Mouse (Mus musculus): ENCODE measurements around the gene Sult2b1. TPM values are rescaled to one million over a fixed set of nuclear protein-coding genes. Genes with fewer than 3 reads are reported as not detected.

The Sult2b1 gene
- polyA plus RNA-seq, 1 experiment from 2014 or later = 0.30 TPM

- 84% methylated on average over 10 of the region's 10 CpGs for WGBS
- Histone ChIP-seq H3K36me3 (ENCODE audit: control insufficient read depth, insufficient read depth, low read length) (peaks cover 52% of the 10 kb centered on the region), H3K27ac (replicated peaks in 1 of 2; ENCODE audit: control insufficient read depth in 1 of 2, insufficient read depth in 1 of 2, low read depth in 2 of 2, low read length in 2 of 2) (no peak overlapping the region)
Measured at GRCm38 (mm10) chr7:45719180-45719579, 65.3 kb downstream of the Sult2b1 start.

GRCm38 (mm10) chr7:45718331-45718730, 66.1 kb downstream of the Sult2b1 start:
- ATAC-seq (ENCODE audit: insufficient number of reproducible peaks, insufficient read depth, low FRiP score, low read depth) = no peak
- Histone ChIP-seq H3K4me3 (ENCODE audit: control insufficient read depth in 1 of 2, insufficient read depth in 1 of 2, low read depth in 1 of 2, low read length in 2 of 2) (peak overlapping the region; percentile 63 to 88), H3K4me2 (ENCODE audit: low read length) (peak overlapping the region; percentile 86), H3K9me3 (ENCODE audit: control insufficient read depth, low read length) (no peaks in the 10 kb centered on the region), H3K9ac (ENCODE audit: low read length) (peak overlapping the region; percentile 89), H3K27ac (replicated peaks in 1 of 2; ENCODE audit: control insufficient read depth in 1 of 2, insufficient read depth in 1 of 2, low read depth in 2 of 2, low read length in 2 of 2) (peak overlapping the region; percentile 84 to 87), H3K27me3 (ENCODE audit: control insufficient read depth, insufficient read depth, low read length) (no peaks in the 10 kb centered on the region), H3K4me1 (ENCODE audit: control insufficient read depth in 2 of 2, insufficient read depth in 2 of 2, low read length in 2 of 2) (peaks cover 17 to 44% of the 10 kb centered on the region in 2 experiments), H3K36me3 (ENCODE audit: control insufficient read depth, insufficient read depth, low read length) (peaks cover 50% of the 10 kb centered on the region)
- under 1% methylated on average over 20 of the region's 20 CpGs for WGBS

More at GRCm38 (mm10) chr7:45719180-45719579, 65.3 kb downstream of the Sult2b1 start:
- Histone ChIP-seq H3K9ac (ENCODE audit: low read length) (peak overlapping the region; percentile 89), H3K9me3 (ENCODE audit: control insufficient read depth, low read length) (no peaks in the 10 kb centered on the region), H3K27me3 (ENCODE audit: control insufficient read depth, insufficient read depth, low read length) (no peaks in the 10 kb centered on the region), H3K4me2 (ENCODE audit: low read length) (peak overlapping the region; percentile 86), H3K4me1 (ENCODE audit: control insufficient read depth in 2 of 2, insufficient read depth in 2 of 2, low read length in 2 of 2) (peaks cover 17 to 41% of the 10 kb centered on the region in 2 experiments), H3K4me3 (ENCODE audit: control insufficient read depth in 1 of 2, insufficient read depth in 1 of 2, low read depth in 1 of 2, low read length in 2 of 2) (peak overlapping the region; percentile 63 to 88)
- ATAC-seq (ENCODE audit: insufficient number of reproducible peaks, insufficient read depth, low FRiP score, low read depth) = no peak

- H3K36me3 ChIP-seq (ENCODE audit: control insufficient read depth, insufficient read depth, low read length) = peaks cover 50% of the 10 kb centered on the region
- peak within 1 kb of the TSS; percentile 89 for H3K9ac ChIP-seq (ENCODE audit: low read length)
- peak within 1 kb of the TSS; percentile 84 to 94 for H3K27ac ChIP-seq (replicated peaks in 1 of 2; ENCODE audit: control insufficient read depth in 1 of 2, insufficient read depth in 1 of 2, low read depth in 2 of 2, low read length in 2 of 2)
- H3K9me3 ChIP-seq (ENCODE audit: control insufficient read depth, low read length) = no peaks in the 10 kb centered on the region
- peak within 1 kb of the TSS; percentile 63 to 88 for H3K4me3 ChIP-seq (ENCODE audit: control insufficient read depth in 1 of 2, insufficient read depth in 1 of 2, low read depth in 1 of 2, low read length in 2 of 2)
- ATAC-seq (ENCODE audit: insufficient number of reproducible peaks, insufficient read depth, low FRiP score, low read depth) = peak; percentile 73
- H3K4me2 ChIP-seq (ENCODE audit: low read length) = peak within 1 kb of the TSS; percentile 90
- WGBS = under 1% methylated on average over 41 of the region's 41 CpGs
- H3K4me1 ChIP-seq (ENCODE audit: control insufficient read depth in 2 of 2, insufficient read depth in 2 of 2, low read length in 2 of 2) = peaks cover 17 to 44% of the 10 kb centered on the region in 2 experiments
- no peaks in the 10 kb centered on the region for H3K27me3 ChIP-seq (ENCODE audit: control insufficient read depth, insufficient read depth, low read length)
Measured at GRCm38 (mm10) chr7:45717918-45718297, 66.6 kb downstream of the Sult2b1 start, which contains the start of gene Sphk2. Gene Sphk2 (minus strand): TSS chr7:45718002.

- Histone ChIP-seq H3K4me2 (ENCODE audit: low read length) (peak overlapping the region; percentile 90), H3K27ac (replicated peaks in 1 of 2; ENCODE audit: control insufficient read depth in 1 of 2, insufficient read depth in 1 of 2, low read depth in 2 of 2, low read length in 2 of 2) (peak overlapping the region; percentile 84 to 94), H3K9ac (ENCODE audit: low read length) (peak overlapping the region; percentile 88), H3K27me3 (ENCODE audit: control insufficient read depth, insufficient read depth, low read length) (no peaks in the 10 kb centered on the region), H3K4me3 (ENCODE audit: control insufficient read depth in 1 of 2, insufficient read depth in 1 of 2, low read depth in 1 of 2, low read length in 2 of 2) (peak overlapping the region; percentile 63 to 88), H3K4me1 (ENCODE audit: control insufficient read depth in 2 of 2, insufficient read depth in 2 of 2, low read length in 2 of 2) (peaks cover 17 to 44% of the 10 kb centered on the region in 2 experiments), H3K9me3 (ENCODE audit: control insufficient read depth, low read length) (no peaks in the 10 kb centered on the region), H3K36me3 (ENCODE audit: control insufficient read depth, insufficient read depth, low read length) (peaks cover 52% of the 10 kb centered on the region)
- ATAC-seq (ENCODE audit: insufficient number of reproducible peaks, insufficient read depth, low FRiP score, low read depth) = peak; percentile 8; the same call in 1 of the 2 replicates
- 8% methylated on average over 31 of the region's 31 CpGs for WGBS
Measured at GRCm38 (mm10) chr7:45716952-45717917, 67.2 kb downstream of the Sult2b1 start.

GRCm38 (mm10) chr7:45716460-45716857, 68.0 kb downstream of the Sult2b1 start:
- no peak for ATAC-seq (ENCODE audit: insufficient number of reproducible peaks, insufficient read depth, low FRiP score, low read depth)
- Histone ChIP-seq H3K4me1 (ENCODE audit: control insufficient read depth in 2 of 2, insufficient read depth in 2 of 2, low read length in 2 of 2) (peaks cover 17 to 44% of the 10 kb centered on the region in 2 experiments), H3K9ac (ENCODE audit: low read length) (peak overlapping the region; percentile 88), H3K27ac (replicated peaks in 1 of 2; ENCODE audit: control insufficient read depth in 1 of 2, insufficient read depth in 1 of 2, low read depth in 2 of 2, low read length in 2 of 2) (no peak overlapping the region), H3K27me3 (ENCODE audit: control insufficient read depth, insufficient read depth, low read length) (no peaks in the 10 kb centered on the region), H3K36me3 (ENCODE audit: control insufficient read depth, insufficient read depth, low read length) (peaks cover 53% of the 10 kb centered on the region), H3K9me3 (ENCODE audit: control insufficient read depth, low read length) (no peaks in the 10 kb centered on the region), H3K4me3 (ENCODE audit: control insufficient read depth in 1 of 2, insufficient read depth in 1 of 2, low read depth in 1 of 2, low read length in 2 of 2) (peak overlapping the region in 1 of 2 experiments; percentile 63; a peak in 2 of 4 replicates), H3K4me2 (ENCODE audit: low read length) (peak overlapping the region; percentile 90)
- WGBS = 87% methylated on average over 3 of the region's 3 CpGs

GRCm38 (mm10) chr7:45715741-45716459, 68.6 kb downstream of the Sult2b1 start:
- peak overlapping the region; percentile 88; the same call in 1 of the 2 replicates for H3K9ac ChIP-seq (ENCODE audit: low read length)
- H3K36me3 ChIP-seq (ENCODE audit: control insufficient read depth, insufficient read depth, low read length) = peaks cover 53% of the 10 kb centered on the region
- no peaks in the 10 kb centered on the region for H3K27me3 ChIP-seq (ENCODE audit: control insufficient read depth, insufficient read depth, low read length)
- peak overlapping the region in 1 of 2 experiments; percentile 41; a peak in 2 of 4 replicates for H3K27ac ChIP-seq (replicated peaks in 1 of 2; ENCODE audit: control insufficient read depth in 1 of 2, insufficient read depth in 1 of 2, low read depth in 2 of 2, low read length in 2 of 2)
- ATAC-seq (ENCODE audit: insufficient number of reproducible peaks, insufficient read depth, low FRiP score, low read depth) = no peak
- H3K4me3 ChIP-seq (ENCODE audit: control insufficient read depth in 1 of 2, insufficient read depth in 1 of 2, low read depth in 1 of 2, low read length in 2 of 2) = peak overlapping the region; percentile 9 to 64; a peak in 3 of 4 replicates
- H3K4me2 ChIP-seq (ENCODE audit: low read length) = peak overlapping the region; percentile 90
- H3K9me3 ChIP-seq (ENCODE audit: control insufficient read depth, low read length) = no peaks in the 10 kb centered on the region
- WGBS = 76% methylated on average over 19 of the region's 19 CpGs
- H3K4me1 ChIP-seq (ENCODE audit: control insufficient read depth in 2 of 2, insufficient read depth in 2 of 2, low read length in 2 of 2) = peaks cover 17 to 44% of the 10 kb centered on the region in 2 experiments

GRCm38 (mm10) chr7:45715090-45715708, 69.3 kb downstream of the Sult2b1 start, which contains the start of gene Rpl18:
Gene Rpl18 (plus strand): TSS chr7:45715457.
- peaks cover 17 to 44% of the 10 kb centered on the region in 2 experiments for H3K4me1 ChIP-seq (ENCODE audit: control insufficient read depth in 2 of 2, insufficient read depth in 2 of 2, low read length in 2 of 2)
- 8% methylated on average over 34 of the region's 34 CpGs for WGBS

More at GRCm38 (mm10) chr7:45715090-45715708, 69.3 kb downstream of the Sult2b1 start, which contains the start of gene Rpl18:
- Histone ChIP-seq H3K27me3 (ENCODE audit: control insufficient read depth, insufficient read depth, low read length) (no peaks in the 10 kb centered on the region), H3K4me3 (ENCODE audit: control insufficient read depth in 1 of 2, insufficient read depth in 1 of 2, low read depth in 1 of 2, low read length in 2 of 2) (peak within 1 kb of the TSS; percentile 58 to 64), H3K9me3 (ENCODE audit: control insufficient read depth, low read length) (no peaks in the 10 kb centered on the region), H3K36me3 (ENCODE audit: control insufficient read depth, insufficient read depth, low read length) (peaks cover 53% of the 10 kb centered on the region), H3K4me2 (ENCODE audit: low read length) (peak within 1 kb of the TSS; percentile 90), H3K9ac (ENCODE audit: low read length) (peak within 1 kb of the TSS; percentile 88), H3K27ac (replicated peaks in 1 of 2; ENCODE audit: control insufficient read depth in 1 of 2, insufficient read depth in 1 of 2, low read depth in 2 of 2, low read length in 2 of 2) (peak within 1 kb of the TSS; percentile 1 to 41; a peak in 2 of 4 replicates)
- ATAC-seq (ENCODE audit: insufficient number of reproducible peaks, insufficient read depth, low FRiP score, low read depth) = peak; percentile 84

Measured in heart, embryonic 14.5 days (tissue).